Mouse (Mus musculus): ENCODE data around the gene Olfml3.

Gene Olfml3

DNA sequence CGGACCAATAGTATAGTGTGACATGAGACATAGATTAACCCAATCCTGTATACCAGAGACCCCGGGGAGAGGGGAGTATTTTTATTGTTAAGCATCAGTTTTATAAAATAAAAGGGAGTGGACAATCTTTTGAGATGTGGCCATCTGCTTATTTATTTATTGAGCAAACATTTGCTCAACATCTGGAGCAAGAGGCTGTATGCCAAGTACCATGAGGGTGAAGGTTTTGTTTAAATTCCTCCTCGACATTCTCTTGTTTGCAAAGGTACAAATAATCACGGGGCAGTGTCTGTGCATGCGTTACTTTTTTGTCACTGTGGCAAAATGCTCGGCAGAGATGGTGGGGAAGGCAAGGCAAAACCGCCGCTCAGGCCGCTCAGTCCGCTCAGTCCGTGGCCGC lies 32.4 kb downstream of the Olfml3 start:
- no peak for DNase-seq (ENCODE audit: low spot score)

GRCm38 (mm10) chr3:103704661-103705060 lies 33.1 kb downstream of the Olfml3 start:
- DNase-seq (ENCODE audit: low spot score), result no peak

GRCm38 (mm10) chr3:103696388-103696925 lies 41.3 kb downstream of the Olfml3 start:
- DNase-seq (ENCODE audit: low spot score), result no peak

DNA sequence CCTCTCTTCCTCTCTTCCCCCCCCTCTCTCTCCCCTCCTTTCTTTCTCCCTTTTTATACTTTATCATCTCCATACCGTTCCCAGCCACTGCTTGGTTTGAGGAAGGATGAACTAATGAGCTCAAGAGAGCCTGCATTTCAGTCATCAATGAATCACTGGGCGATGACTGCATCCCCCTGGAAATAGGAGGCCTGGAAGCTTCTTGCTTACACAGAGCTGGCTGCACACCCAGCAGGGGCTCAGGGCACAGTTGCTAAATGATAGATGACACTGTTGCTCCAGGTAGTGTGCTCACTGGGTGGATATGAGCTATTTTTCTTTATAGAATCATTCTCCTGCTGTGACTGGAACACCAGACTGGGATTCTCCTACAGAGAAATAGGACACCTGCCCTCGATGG lies 42.2 kb downstream of the Olfml3 start:
- no peak for DNase-seq (ENCODE audit: low spot score)

GRCm38 (mm10) chr3:103690506-103690905 lies 47.3 kb downstream of the Olfml3 start:
- DNase-seq (ENCODE audit: low spot score), result no peak

GRCm38 (mm10) chr3:103689043-103689442 lies 48.8 kb downstream of the Olfml3 start:
- DNase-seq (ENCODE audit: low spot score), result no peak

DNA sequence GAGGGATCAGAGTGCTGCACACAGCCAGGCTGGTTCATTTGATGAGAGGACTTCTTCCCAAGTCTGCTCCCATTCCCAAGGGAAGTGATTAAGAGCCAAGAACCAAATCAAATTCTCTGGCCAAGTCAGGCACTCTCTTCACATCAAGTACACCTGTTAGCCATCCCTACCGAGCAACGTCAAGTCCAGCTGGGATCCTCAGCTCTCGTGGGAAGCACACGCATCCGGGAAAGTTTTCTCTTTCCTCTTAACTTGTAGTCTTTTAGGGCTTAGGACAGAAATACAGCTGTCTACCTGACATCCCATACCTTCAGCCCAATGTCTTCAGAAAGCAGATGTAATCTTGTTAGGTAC lies 53.9 kb downstream of the Olfml3 start:
- no peak for DNase-seq (ENCODE audit: low spot score)

DNA sequence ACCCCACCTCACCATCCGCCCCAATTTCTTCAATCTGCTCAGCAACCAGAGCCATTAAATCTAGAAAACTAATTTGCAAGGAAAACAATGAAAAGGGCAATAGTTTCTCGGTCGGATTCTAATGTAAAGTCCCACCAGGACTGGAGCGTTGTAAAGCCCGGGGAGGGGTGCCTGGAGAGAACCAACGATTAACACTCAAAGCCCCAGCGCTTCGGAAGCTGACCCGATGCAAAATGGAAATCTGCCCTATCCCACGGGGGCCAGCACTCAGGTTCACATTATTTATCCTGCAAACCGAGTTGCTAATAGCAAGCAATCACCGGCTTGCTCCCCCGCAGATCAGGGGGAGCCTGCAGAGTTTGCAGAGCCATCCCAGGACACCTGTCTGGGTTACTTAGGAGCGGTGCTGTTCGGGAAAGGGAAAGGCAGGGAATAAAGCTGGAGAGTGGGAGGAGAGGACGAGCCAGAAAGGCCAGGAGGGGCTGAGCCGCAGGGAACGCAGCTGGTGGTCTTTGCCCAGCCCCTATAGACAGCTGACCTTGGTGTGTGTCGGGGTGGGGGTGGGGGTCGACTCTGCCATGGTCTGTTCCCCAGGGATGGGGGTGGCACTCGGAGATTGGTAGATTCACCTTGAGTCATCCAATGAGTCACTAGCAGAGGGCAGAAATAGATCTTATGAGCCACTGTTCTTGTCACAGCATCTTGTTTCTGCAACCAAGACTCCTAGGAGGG lies 54.4 kb downstream of the Olfml3 start:
- DNase-seq (ENCODE audit: low spot score), result no peak

DNA sequence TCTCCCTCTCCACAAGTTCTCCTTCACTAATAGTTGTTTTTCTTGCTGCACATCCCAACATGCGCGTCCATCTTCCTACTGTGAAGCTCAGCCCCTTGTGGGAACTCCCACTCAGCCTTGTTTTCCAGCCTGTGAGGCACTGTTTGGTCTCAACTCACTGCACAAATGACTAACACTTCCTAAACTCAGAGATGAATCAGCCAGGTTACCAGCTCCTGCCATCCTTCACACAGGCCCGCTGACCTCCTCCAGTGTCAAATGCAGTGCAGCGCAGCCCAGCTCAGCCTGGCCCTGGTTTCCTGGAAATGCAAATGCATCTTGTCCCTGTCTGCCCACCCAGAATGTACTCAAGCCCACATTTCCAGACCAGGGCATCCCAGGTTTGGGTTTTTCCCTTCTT lies 55.3 kb downstream of the Olfml3 start:
- no peak for DNase-seq (ENCODE audit: low spot score)

DNA sequence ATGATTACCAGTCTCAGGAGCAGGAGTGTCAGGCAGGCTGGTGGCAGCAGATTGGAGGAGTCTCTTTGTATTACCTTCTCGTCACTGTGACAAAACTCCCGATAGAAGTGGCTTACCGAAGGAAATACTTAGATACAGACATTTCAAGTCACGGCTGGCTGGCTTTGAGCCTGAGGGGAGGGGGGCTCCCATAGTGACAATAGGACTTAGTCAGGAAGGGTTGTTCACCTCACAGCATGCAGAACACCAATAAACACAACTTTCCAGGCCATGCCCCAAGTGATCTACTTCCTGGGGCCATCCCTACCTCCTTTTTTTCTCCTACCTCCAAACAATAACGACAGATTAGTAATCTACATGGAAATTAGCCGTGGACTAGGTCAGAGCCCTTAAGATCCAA lies 59.0 kb downstream of the Olfml3 start:
- no peak for DNase-seq (ENCODE audit: low spot score)

DNA sequence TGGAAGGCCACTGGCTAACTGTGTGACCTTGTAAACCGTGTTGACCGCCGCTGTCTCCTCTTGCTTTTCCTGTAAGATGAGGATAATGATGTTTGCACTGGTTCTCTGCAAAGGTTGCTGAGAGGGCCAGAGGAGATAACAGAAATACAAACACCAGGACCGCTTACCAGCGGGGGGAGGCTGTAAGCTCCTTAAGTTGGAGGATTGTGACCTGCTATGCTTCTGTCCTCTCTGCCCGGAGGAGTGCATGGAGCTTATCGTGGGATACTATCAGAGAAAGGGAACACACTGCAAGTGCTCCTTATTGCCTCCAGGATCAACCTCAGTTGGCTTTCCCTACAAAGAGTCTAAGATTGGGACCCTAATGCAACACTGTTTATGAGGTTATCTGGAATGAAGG lies 65.1 kb downstream of the Olfml3 start:
- no peak for DNase-seq (ENCODE audit: low spot score)

All from ovary, postnatal 10 days (tissue).